Mouse (Mus musculus) embryonic facial prominence, embryonic 10.5 days (tissue): Measurements from ENCODE around the gene Mkrn2os. TPM values are rescaled to one million over a fixed set of nuclear protein-coding genes. Genes with fewer than 3 reads are reported as not detected.

ENCODE experiments used
- DNase-seq: peaks from one replicate; pipeline ENCODE4 v3.0.0-alpha.2; 2017; ENCODE audit warnings: low spot score
- H3K27ac ChIP-seq: fragments of 300-500 bp; sonication (generic); replicated peaks from 2 replicates; pipeline ENCODE4 v1.5.1; 2016; ENCODE audit warnings: mild to moderate bottlenecking
- H3K27me3 ChIP-seq: fragments of 300-500 bp; sonication (generic); replicated peaks from 2 replicates; pipeline ENCODE4 v1.6.1; 2016; ENCODE audit warnings: low read depth, mild to moderate bottlenecking; ENCODE audit not compliant: poor library complexity, severe bottlenecking
- H3K36me3 ChIP-seq: fragments of 300-500 bp; sonication (generic); replicated peaks from 2 replicates; pipeline ENCODE4 v1.6.1; 2016; ENCODE audit warnings: mild to moderate bottlenecking, moderate library complexity
- H3K4me1 ChIP-seq: fragments of 300-500 bp; sonication (generic); 2 replicates; pipeline ENCODE4 v1.6.1; 2016
- H3K4me3 ChIP-seq: fragments of 300-500 bp; sonication (generic); 2 replicates; pipeline ENCODE4 v1.5.1; 2016; ENCODE audit warnings: mild to moderate bottlenecking, moderate library complexity
- H3K9me3 ChIP-seq: fragments of 300-500 bp; sonication (generic); 2 replicates; pipeline ENCODE4 v1.6.1; 2016; ENCODE audit warnings: mild to moderate bottlenecking
- WGBS: fragments of 180-500 bp; shearing (Covaris S2); methylation state at CpG from one replicate; pipeline ENCODE4 v1.1.7; 2016; 5-methylcytosine and 5-hydroxymethylcytosine counted together
- polyA plus RNA-seq: library from polyadenylated mRNA; unstranded; fragments of >200 nt; fragmentation: Nextera tagmentation; extraction: Ambion mirVana; gene quantifications from 2 replicates; pipeline ENCODE4 v1.2.1, GENCODE M21; 2016

Mkrn2os gene
- polyA plus RNA-seq, 1 experiment from 2014 or later, result 0.21 TPM

DNA sequence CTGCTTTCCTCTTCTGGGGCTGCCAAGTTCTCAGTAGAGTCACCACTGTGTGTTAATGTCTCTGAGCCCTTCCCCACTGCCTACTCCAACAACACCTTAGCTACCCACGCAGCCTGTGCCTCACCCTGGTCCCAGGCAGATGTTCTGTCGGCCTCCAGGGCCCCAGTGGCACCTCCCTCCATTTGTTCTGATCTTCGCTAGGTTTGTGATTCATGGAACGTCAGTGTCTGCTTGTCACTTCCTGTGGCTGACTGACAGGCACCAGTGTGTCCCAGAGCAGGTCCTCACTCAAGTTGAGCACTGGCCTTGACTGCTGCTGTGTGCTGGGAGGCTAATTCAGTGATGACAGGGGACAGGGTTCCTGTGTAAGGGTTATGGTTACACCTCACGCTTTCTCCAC is 15.0 kb downstream of the Mkrn2os start:
- Histone ChIP-seq H3K36me3 (peaks cover 74% of the 10 kb centered on the region), H3K4me3 (no peak overlapping the region), H3K27me3 (no peaks in the 10 kb centered on the region), H3K27ac (no peak overlapping the region), H3K9me3 (no peaks in the 10 kb centered on the region), H3K4me1 (no peaks in the 10 kb centered on the region)
- no peak for DNase-seq
- WGBS, result 88% methylated on average over 5 of the region's 5 CpGs

- no peaks in the 10 kb centered on the region for H3K4me1 ChIP-seq
- H3K27me3 ChIP-seq, result no peaks in the 10 kb centered on the region
- no peak overlapping the region for H3K4me3 ChIP-seq
- no peak for DNase-seq
- WGBS, result 87% methylated on average over 7 of the region's 7 CpGs
- no peak overlapping the region for H3K27ac ChIP-seq
- H3K36me3 ChIP-seq, result peaks cover 95% of the 10 kb centered on the region
- no peaks in the 10 kb centered on the region for H3K9me3 ChIP-seq
Measured at GRCm38 (mm10) chr6:115574171-115574570, 18.2 kb downstream of the Mkrn2os start.

DNA sequence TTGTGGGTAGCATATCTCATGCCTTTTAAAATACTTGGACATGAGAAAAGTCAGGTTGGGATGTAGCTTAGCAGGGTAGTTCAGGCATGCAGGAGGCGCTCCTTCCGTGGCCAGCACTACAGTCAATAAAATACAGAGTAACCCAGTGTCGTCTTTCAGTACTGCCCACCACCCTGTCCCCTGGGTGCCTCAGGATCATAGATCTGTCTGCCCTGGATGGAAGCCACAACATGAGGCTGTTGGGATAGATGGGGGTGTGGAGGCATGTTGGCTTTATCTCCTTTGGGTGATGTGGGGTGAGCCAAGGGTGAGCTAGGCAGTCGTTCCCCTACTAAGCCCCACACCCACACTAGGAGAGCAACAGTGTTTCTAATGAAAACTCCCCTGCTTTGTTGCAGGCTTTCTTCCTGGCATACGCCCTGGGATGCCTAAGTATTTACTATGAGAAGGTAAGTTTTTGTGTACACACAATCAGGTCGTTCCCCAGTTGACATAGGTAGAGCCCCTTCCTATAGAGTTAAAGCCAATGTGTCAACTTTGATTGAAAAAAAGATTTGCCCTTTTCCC is 26.8 kb downstream of the Mkrn2os start:
- DNase-seq, result no peak
- no peak overlapping the region for H3K27ac ChIP-seq
- H3K4me3 ChIP-seq, result no peak overlapping the region
- H3K27me3 ChIP-seq, result no peaks in the 10 kb centered on the region
- H3K9me3 ChIP-seq, result no peaks in the 10 kb centered on the region; the same call in 1 of the 2 replicates
- no peaks in the 10 kb centered on the region for H3K4me1 ChIP-seq
- 95% methylated on average over 6 of the region's 6 CpGs for WGBS
- H3K36me3 ChIP-seq, result peaks cover 89% of the 10 kb centered on the region

DNA sequence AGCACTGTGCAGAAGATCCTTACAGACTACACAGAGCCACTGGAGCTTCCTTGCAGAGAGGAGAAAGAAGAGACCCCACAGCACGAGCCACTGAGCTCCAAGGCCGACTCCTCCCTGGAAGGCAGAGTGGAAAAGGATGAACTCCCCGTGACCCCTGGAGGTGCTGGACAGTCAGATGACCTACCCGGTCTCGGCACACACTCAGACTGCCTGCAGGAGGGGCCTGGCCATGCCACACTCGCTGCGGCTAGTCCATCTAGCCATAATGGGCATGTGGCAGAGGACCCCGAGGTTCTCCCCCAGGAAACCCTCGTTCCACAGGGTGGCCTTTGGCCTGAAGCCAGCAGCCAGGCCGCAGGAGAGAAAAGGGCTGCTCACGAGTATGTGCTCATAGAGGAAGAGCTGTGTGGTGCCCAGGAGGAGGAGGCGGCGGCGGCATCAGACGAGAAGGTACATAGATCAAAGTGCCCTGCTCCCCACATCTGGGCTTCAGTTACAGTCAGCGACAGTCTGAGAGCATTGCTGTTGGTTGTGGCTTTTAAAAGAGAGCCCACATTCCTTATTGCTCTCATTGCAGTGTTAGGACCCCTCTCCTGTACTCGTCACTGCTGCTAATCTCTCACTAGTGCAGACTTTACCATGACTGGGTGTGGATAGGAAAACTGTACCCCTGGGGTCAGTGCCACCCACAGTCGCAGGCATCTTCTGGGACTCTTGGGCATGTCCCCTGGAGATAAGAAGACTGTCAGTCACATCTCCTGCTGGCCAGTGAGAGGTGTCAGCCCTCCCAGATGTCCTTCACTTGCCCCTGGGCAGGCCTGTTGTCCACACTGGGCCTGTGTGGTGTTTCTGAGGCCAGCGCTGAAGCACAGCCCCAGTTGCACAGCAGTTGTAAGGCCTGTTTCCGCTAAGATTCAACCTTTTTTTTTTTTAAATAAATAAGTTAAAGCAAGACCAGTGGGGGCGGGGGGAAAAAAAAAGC is 32.4 kb downstream of the Mkrn2os start:
- Histone ChIP-seq H3K4me3 (no peak overlapping the region), H3K36me3 (peaks cover 84% of the 10 kb centered on the region), H3K4me1 (no peaks in the 10 kb centered on the region), H3K27me3 (no peaks in the 10 kb centered on the region), H3K27ac (no peak overlapping the region), H3K9me3 (0 out of 2 replicates have a peak, but pooled peaks cover 3% of the 10 kb centered on the region)
- 82% methylated on average over 21 of the region's 21 CpGs for WGBS
- no peak for DNase-seq

- no peak for DNase-seq
- 0 out of 2 replicates have a peak, but pooled peaks cover 3% of the 10 kb centered on the region for H3K9me3 ChIP-seq
- no peak overlapping the region for H3K4me3 ChIP-seq
- H3K27me3 ChIP-seq, result no peaks in the 10 kb centered on the region
- no peak overlapping the region for H3K27ac ChIP-seq
- peaks cover 91% of the 10 kb centered on the region for H3K36me3 ChIP-seq
- WGBS, result 91% methylated on average over 2 of the region's 2 CpGs
- H3K4me1 ChIP-seq, result no peaks in the 10 kb centered on the region
Measured at GRCm38 (mm10) chr6:115558176-115558575, 34.2 kb downstream of the Mkrn2os start.

DNA sequence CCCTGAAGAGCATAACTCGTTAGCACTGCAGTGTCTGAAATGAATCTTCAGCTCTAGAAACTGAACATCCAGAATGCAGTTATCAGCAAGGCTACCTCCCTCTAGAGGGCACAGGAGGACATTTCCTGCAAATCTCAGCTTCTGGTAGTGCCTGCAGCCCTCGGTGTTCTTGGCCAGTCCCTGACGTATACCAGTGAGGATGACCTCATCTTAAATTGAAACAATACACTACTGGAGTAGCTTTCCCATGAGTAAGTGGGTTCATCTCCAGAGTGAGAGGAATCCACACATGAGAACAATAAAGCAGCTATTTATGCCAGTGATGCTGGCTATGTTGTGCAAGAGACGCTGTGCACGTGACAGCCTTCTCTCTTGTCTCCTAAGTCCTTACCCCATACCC is 36.9 kb downstream of the Mkrn2os start:
- H3K27ac ChIP-seq, result no peak overlapping the region
- 0 out of 2 replicates have a peak, but pooled peaks cover 3% of the 10 kb centered on the region for H3K9me3 ChIP-seq
- no peaks in the 10 kb centered on the region for H3K27me3 ChIP-seq
- H3K4me1 ChIP-seq, result no peaks in the 10 kb centered on the region
- no peak for DNase-seq
- peaks cover 89% of the 10 kb centered on the region for H3K36me3 ChIP-seq
- H3K4me3 ChIP-seq, result no peak overlapping the region
- WGBS, result 84% methylated on average over 5 of the region's 5 CpGs

GRCm38 (mm10) chr6:115546276-115546675 is 46.1 kb downstream of the Mkrn2os start:
- H3K27ac ChIP-seq, result no peak overlapping the region
- no peak overlapping the region for H3K4me3 ChIP-seq
- H3K9me3 ChIP-seq, result no peaks in the 10 kb centered on the region
- DNase-seq, result peak; percentile 43
- WGBS, result 85% methylated on average over 5 of the region's 5 CpGs
- no peaks in the 10 kb centered on the region for H3K27me3 ChIP-seq
- peaks cover 33% of the 10 kb centered on the region for H3K36me3 ChIP-seq
- H3K4me1 ChIP-seq, result peaks cover 12% of the 10 kb centered on the region

DNA sequence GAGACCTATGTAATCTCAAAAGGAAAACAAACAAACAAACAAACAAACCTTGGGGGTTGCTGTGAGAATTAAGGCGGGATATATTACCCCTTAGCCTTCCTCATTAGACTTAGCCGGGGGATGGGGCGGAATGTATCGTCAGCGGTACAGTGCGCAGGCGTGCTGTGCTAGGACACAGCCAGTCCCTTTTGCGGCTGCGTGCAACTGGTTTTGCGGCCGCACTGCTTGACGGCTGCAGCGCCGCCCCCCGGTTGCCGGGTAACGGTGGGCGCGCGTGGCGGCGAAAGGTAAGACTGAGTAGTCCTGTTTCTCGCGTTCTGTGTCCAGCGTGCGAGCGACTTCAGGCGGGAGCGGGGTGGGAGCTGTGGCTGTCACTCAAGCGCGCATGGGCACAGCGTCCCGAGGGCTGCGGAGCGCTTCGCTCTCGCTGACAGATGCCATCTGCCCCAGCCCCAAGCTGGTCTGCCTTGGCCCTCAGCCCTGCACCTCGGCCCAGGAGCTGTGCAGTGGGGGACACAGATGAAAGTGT is 47.9 kb downstream of the Mkrn2os start, which contains the start of gene Tsen2:
Tsen2 (plus strand) TSS at position 223 of the 529 bp plus-strand sequence.
- no peaks in the 10 kb centered on the region for H3K9me3 ChIP-seq
- H3K27ac ChIP-seq, result peak within 1 kb of the TSS; percentile 87
- H3K27me3 ChIP-seq, result no peaks in the 10 kb centered on the region
- DNase-seq, result peak; percentile 99
- H3K4me1 ChIP-seq, result peaks cover 12% of the 10 kb centered on the region
- H3K36me3 ChIP-seq, result peaks cover 19% of the 10 kb centered on the region
- under 1% methylated on average over 38 of the region's 38 CpGs for WGBS
- peak within 1 kb of the TSS; percentile 75 for H3K4me3 ChIP-seq

DNA sequence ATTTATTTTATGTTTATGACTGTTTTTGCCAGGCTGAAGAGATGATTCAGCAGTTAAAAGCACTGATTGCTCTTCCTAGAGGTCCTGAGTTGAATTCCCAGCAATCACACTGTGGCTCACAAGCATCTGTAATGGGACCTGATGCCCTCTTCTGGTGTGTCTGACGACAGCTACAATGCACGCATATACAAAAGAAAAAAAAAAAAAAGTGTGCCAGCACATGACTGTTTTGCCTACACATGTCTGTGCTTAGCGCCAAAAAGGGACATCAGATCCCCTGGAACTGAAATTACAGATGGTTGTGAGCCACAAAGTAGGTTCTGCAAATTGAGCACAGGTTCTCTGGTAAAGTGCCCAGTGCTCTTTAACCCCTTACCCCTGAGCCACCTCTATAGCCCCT is 50.0 kb downstream of the Mkrn2os start:
- Histone ChIP-seq H3K27me3 (no peaks in the 10 kb centered on the region), H3K9me3 (no peaks in the 10 kb centered on the region), H3K27ac (no peak overlapping the region), H3K36me3 (no peaks in the 10 kb centered on the region), H3K4me3 (no peak overlapping the region), H3K4me1 (peaks cover 15% of the 10 kb centered on the region)
- 79% methylated on average over 3 of the region's 3 CpGs for WGBS
- no peak for DNase-seq

GRCm38 (mm10) chr6:115541676-115542275 is 50.6 kb downstream of the Mkrn2os start:
- H3K27ac ChIP-seq, result no peak overlapping the region
- 63% methylated on average over 6 of the region's 6 CpGs for WGBS
- no peaks in the 10 kb centered on the region for H3K27me3 ChIP-seq
- H3K9me3 ChIP-seq, result no peaks in the 10 kb centered on the region
- peaks cover 15% of the 10 kb centered on the region for H3K4me1 ChIP-seq
- H3K36me3 ChIP-seq, result no peaks in the 10 kb centered on the region
- no peak overlapping the region for H3K4me3 ChIP-seq
- DNase-seq, result no peak

DNA sequence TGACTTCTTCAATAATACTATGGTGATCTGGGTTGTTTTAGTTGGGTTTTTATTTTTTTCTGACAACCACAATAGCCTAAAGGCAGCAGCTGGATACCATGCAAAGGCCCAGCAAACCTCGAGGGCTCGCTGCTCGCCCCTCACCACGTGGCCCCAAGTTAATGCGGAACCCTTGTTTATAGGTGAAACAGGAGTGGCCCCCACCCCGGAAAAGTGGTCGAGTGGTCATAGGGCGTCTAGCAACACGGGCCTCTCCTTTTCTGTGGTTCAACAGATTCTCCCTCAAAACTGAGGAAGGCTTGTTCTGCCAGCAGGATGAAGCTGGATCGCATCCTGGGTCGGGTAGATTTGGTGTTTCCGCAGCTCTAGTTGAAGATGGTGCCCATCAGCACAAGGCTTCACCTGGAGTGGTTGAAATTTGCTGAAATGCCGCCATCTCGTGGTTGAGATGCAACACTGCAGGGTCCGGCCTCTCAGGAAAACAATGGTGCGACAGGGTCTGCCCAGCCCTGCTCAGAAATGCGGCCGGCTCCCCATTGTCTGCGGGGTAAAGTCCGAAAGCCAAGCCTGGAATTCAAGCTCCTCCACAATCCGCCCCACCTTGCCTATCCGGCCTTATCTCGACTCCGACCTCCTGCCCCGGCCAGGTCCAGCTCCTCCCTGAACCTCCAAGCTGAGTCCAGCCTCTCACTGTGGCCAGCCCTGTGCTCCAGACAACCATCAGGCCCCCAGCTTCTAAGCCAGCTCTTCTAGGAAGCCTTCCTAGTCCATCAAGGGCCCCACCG is 53.5 kb downstream of the Mkrn2os start:
- peak; percentile 90 for DNase-seq
- no peaks in the 10 kb centered on the region for H3K36me3 ChIP-seq
- H3K27me3 ChIP-seq, result no peaks in the 10 kb centered on the region
- peak overlapping the region; percentile 49 for H3K4me3 ChIP-seq
- no peaks in the 10 kb centered on the region for H3K9me3 ChIP-seq
- H3K4me1 ChIP-seq, result peaks cover 6% of the 10 kb centered on the region
- H3K27ac ChIP-seq, result peak overlapping the region; percentile 88
- 19% methylated on average over 26 of the region's 26 CpGs for WGBS

- no peaks in the 10 kb centered on the region for H3K36me3 ChIP-seq
- no peak overlapping the region for H3K27ac ChIP-seq
- 80% methylated on average over 4 of the region's 4 CpGs for WGBS
- no peaks in the 10 kb centered on the region for H3K27me3 ChIP-seq
- 0 out of 2 replicates have a peak, but pooled peaks cover 3% of the 10 kb centered on the region for H3K4me1 ChIP-seq
- no peaks in the 10 kb centered on the region for H3K9me3 ChIP-seq
- no peak for DNase-seq
- no peak overlapping the region for H3K4me3 ChIP-seq
Measured at GRCm38 (mm10) chr6:115536169-115536568, 56.2 kb downstream of the Mkrn2os start.
